Mouse (Mus musculus): ENCODE measurements around the gene Gm28539. TPM values are rescaled to one million over a fixed set of nuclear protein-coding genes. Genes with fewer than 3 reads are reported as not detected.
"Not testable (repeated sequence)": the region's sequence is repeated elsewhere in the genome, so short reads cannot be mapped to it uniquely, and the experiment has no call there.

Gm28539 gene
- polyA plus RNA-seq, 1 experiment from 2014 or later: not detected

GRCm38 (mm10) chr16:18975665-18976064, 139.3 kb downstream of the Gm28539 start:
- not testable (repeated sequence) for ATAC-seq (ENCODE audit: low read depth); H3K4me1 ChIP-seq (replicated peaks; ENCODE audit: control insufficient read depth, insufficient read depth, low read length); H3K27ac ChIP-seq (ENCODE audit: low read length); H3K4me3 ChIP-seq (ENCODE audit: low read length); H3K9me3 ChIP-seq (ENCODE audit: control insufficient read depth, low read length); H3K27me3 ChIP-seq (ENCODE audit: control insufficient read depth, insufficient read depth, low read depth, low read length); H3K4me2 ChIP-seq (ENCODE audit: low read depth, low read length); H3K9ac ChIP-seq (ENCODE audit: low read length)
- peaks cover 10% of the 10 kb centered on the region for H3K36me3 ChIP-seq (ENCODE audit: control insufficient read depth, insufficient read depth, low read length)
- 87% methylated on average over 23 of the region's 23 CpGs for WGBS

GRCm38 (mm10) chr16:18976315-18976714, 139.9 kb downstream of the Gm28539 start:
- H3K9me3 ChIP-seq (ENCODE audit: control insufficient read depth, low read length): peaks cover 6% of the 10 kb centered on the region; the same call in 1 of the 2 replicates
- no peak overlapping the region for H3K27ac ChIP-seq (ENCODE audit: low read length)
- no peak overlapping the region for H3K4me3 ChIP-seq (ENCODE audit: low read length)
- WGBS: 72% methylated on average over 22 of the region's 23 CpGs
- ATAC-seq (ENCODE audit: low read depth): peak; percentile 23; the same call in 1 of the 2 replicates
- no peaks in the 10 kb centered on the region for H3K4me1 ChIP-seq (replicated peaks; ENCODE audit: control insufficient read depth, insufficient read depth, low read length)
- H3K4me2 ChIP-seq (ENCODE audit: low read depth, low read length): no peak overlapping the region
- no peaks in the 10 kb centered on the region for H3K27me3 ChIP-seq (ENCODE audit: control insufficient read depth, insufficient read depth, low read depth, low read length)
- no peak overlapping the region for H3K9ac ChIP-seq (ENCODE audit: low read length)
- H3K36me3 ChIP-seq (ENCODE audit: control insufficient read depth, insufficient read depth, low read length): peaks cover 4% of the 10 kb centered on the region; the same call in 1 of the 2 replicates

GRCm38 (mm10) chr16:18986381-18986780, 150.0 kb downstream of the Gm28539 start:
- ATAC-seq (ENCODE audit: low read depth): no peak
- Histone ChIP-seq H3K36me3 (ENCODE audit: control insufficient read depth, insufficient read depth, low read length) (no peaks in the 10 kb centered on the region), H3K27me3 (ENCODE audit: control insufficient read depth, insufficient read depth, low read depth, low read length) (no peaks in the 10 kb centered on the region), H3K4me3 (ENCODE audit: low read length) (no peak overlapping the region), H3K9me3 (ENCODE audit: control insufficient read depth, low read length) (no peaks in the 10 kb centered on the region), H3K4me2 (ENCODE audit: low read depth, low read length) (no peak overlapping the region), H3K27ac (ENCODE audit: low read length) (no peak overlapping the region), H3K4me1 (replicated peaks; ENCODE audit: control insufficient read depth, insufficient read depth, low read length) (no peaks in the 10 kb centered on the region), H3K9ac (ENCODE audit: low read length) (no peak overlapping the region)
- WGBS: 89% methylated on average over 3 of the region's 3 CpGs

GRCm38 (mm10) chr16:18986860-18987259, 150.5 kb downstream of the Gm28539 start:
- H3K4me3 ChIP-seq (ENCODE audit: low read length): no peak overlapping the region
- 86% methylated on average over 5 of the region's 5 CpGs for WGBS

GRCm38 (mm10) chr16:19002610-19003389, 166.4 kb downstream of the Gm28539 start:
- H3K4me1 ChIP-seq (replicated peaks; ENCODE audit: control insufficient read depth, insufficient read depth, low read length); H3K9me3 ChIP-seq (ENCODE audit: control insufficient read depth, low read length); H3K27ac ChIP-seq (ENCODE audit: low read length); H3K4me2 ChIP-seq (ENCODE audit: low read depth, low read length); H3K4me3 ChIP-seq (ENCODE audit: low read length); H3K36me3 ChIP-seq (ENCODE audit: control insufficient read depth, insufficient read depth, low read length); H3K27me3 ChIP-seq (ENCODE audit: control insufficient read depth, insufficient read depth, low read depth, low read length); ATAC-seq (ENCODE audit: low read depth); H3K9ac ChIP-seq (ENCODE audit: low read length): not testable (repeated sequence)
- 41% methylated on average over 2 of the region's 2 CpGs for WGBS

More at GRCm38 (mm10) chr16:18986860-18987259, 150.5 kb downstream of the Gm28539 start:
- no peak overlapping the region for H3K27ac ChIP-seq (ENCODE audit: low read length)
- H3K4me1 ChIP-seq (replicated peaks; ENCODE audit: control insufficient read depth, insufficient read depth, low read length): no peaks in the 10 kb centered on the region
- H3K9me3 ChIP-seq (ENCODE audit: control insufficient read depth, low read length): no peaks in the 10 kb centered on the region
- no peaks in the 10 kb centered on the region for H3K36me3 ChIP-seq (ENCODE audit: control insufficient read depth, insufficient read depth, low read length)
- no peak for ATAC-seq (ENCODE audit: low read depth)
- no peaks in the 10 kb centered on the region for H3K27me3 ChIP-seq (ENCODE audit: control insufficient read depth, insufficient read depth, low read depth, low read length)
- H3K9ac ChIP-seq (ENCODE audit: low read length): no peak overlapping the region
- H3K4me2 ChIP-seq (ENCODE audit: low read depth, low read length): no peak overlapping the region

- H3K4me2 ChIP-seq (ENCODE audit: low read depth, low read length): no peak overlapping the region
- no peak overlapping the region for H3K27ac ChIP-seq (ENCODE audit: low read length)
- no peak for ATAC-seq (ENCODE audit: low read depth)
- no peaks in the 10 kb centered on the region for H3K36me3 ChIP-seq (ENCODE audit: control insufficient read depth, insufficient read depth, low read length)
- no peaks in the 10 kb centered on the region for H3K4me1 ChIP-seq (replicated peaks; ENCODE audit: control insufficient read depth, insufficient read depth, low read length)
- 74% methylated on average over 1 of the region's 1 CpGs for WGBS
- H3K9me3 ChIP-seq (ENCODE audit: control insufficient read depth, low read length): no peaks in the 10 kb centered on the region
- H3K4me3 ChIP-seq (ENCODE audit: low read length): no peak overlapping the region
- no peak overlapping the region for H3K9ac ChIP-seq (ENCODE audit: low read length)
- no peaks in the 10 kb centered on the region for H3K27me3 ChIP-seq (ENCODE audit: control insufficient read depth, insufficient read depth, low read depth, low read length)
These were observed 167.4 kb downstream of the Gm28539 start for GRCm38 (mm10) chr16:19003757-19004156.

- H3K4me1 ChIP-seq (replicated peaks; ENCODE audit: control insufficient read depth, insufficient read depth, low read length): no peaks in the 10 kb centered on the region
- H3K4me3 ChIP-seq (ENCODE audit: low read length): no peak overlapping the region
- 66% methylated on average over 3 of the region's 3 CpGs for WGBS
- H3K27ac ChIP-seq (ENCODE audit: low read length): no peak overlapping the region
- H3K36me3 ChIP-seq (ENCODE audit: control insufficient read depth, insufficient read depth, low read length): no peaks in the 10 kb centered on the region
- H3K27me3 ChIP-seq (ENCODE audit: control insufficient read depth, insufficient read depth, low read depth, low read length): no peaks in the 10 kb centered on the region
- H3K4me2 ChIP-seq (ENCODE audit: low read depth, low read length): no peak overlapping the region
- no peaks in the 10 kb centered on the region for H3K9me3 ChIP-seq (ENCODE audit: control insufficient read depth, low read length)
- no peak for ATAC-seq (ENCODE audit: low read depth)
- no peak overlapping the region for H3K9ac ChIP-seq (ENCODE audit: low read length)
These were observed 168.9 kb downstream of the Gm28539 start for GRCm38 (mm10) chr16:19005298-19005697.

Other genes with a start within 250 kb of the Gm28539 start
- gene Tbx1, start 245.9 kb upstream of the Gm28539 start, polyA plus RNA-seq (2015; fragmentation: Nextera tagmentation; extraction: Ambion mirVana): 5.5 and 6.2 TPM in 2 replicates
- gene Gp1bb, start 214.2 kb upstream of the Gm28539 start, polyA plus RNA-seq (2015; fragmentation: Nextera tagmentation; extraction: Ambion mirVana): 2.0 and 2.2 TPM in 2 replicates
- gene Gm49601, start 210.2 kb upstream of the Gm28539 start, polyA plus RNA-seq (2015; fragmentation: Nextera tagmentation; extraction: Ambion mirVana): 3.6 and 4.2 TPM in 2 replicates
- 21.1 and 22.2 TPM in 2 replicates for gene Sept5, start 206.6 kb upstream of the Gm28539 start, polyA plus RNA-seq (2015; fragmentation: Nextera tagmentation; extraction: Ambion mirVana)
- gene Cldn5, start 59.7 kb upstream of the Gm28539 start, polyA plus RNA-seq (2015; fragmentation: Nextera tagmentation; extraction: Ambion mirVana): 130 and 134 TPM in 2 replicates
- 89.9 and 91.4 TPM in 2 replicates for gene Ufd1, start 24.8 kb upstream of the Gm28539 start, polyA plus RNA-seq (2015; fragmentation: Nextera tagmentation; extraction: Ambion mirVana)
- 48.7 TPM in 2 replicates for gene Cdc45, start 24.6 kb upstream of the Gm28539 start, polyA plus RNA-seq (2015; fragmentation: Nextera tagmentation; extraction: Ambion mirVana)
- gene 2510002D24Rik, start within 50 bp of the Gm28539 start, polyA plus RNA-seq (2015; fragmentation: Nextera tagmentation; extraction: Ambion mirVana): 34.5 and 40.4 TPM in 2 replicates
- 82.9 and 84.5 TPM in 2 replicates for gene Mrpl40, start 40.3 kb downstream of the Gm28539 start, polyA plus RNA-seq (2015; fragmentation: Nextera tagmentation; extraction: Ambion mirVana)
- 5.8 and 7.3 TPM in 2 replicates for gene Hira, start 40.5 kb downstream of the Gm28539 start, polyA plus RNA-seq (2015; fragmentation: Nextera tagmentation; extraction: Ambion mirVana)

Data from lung, embryonic 16.5 days (tissue).